Mouse (Mus musculus) lung, postnatal 0 days (tissue): ENCODE results near the gene Smim24. TPM values are rescaled to one million over a fixed set of nuclear protein-coding genes. Genes with fewer than 3 reads are reported as not detected.

ENCODE experiments used
- ATAC-seq: fragments of 200-750 bp; cut with Nextera tagmentation; 2 replicates; pipeline ENCODE4 v1.8.0; 2017; ENCODE audit warnings: moderate library complexity
- DNase-seq: peaks from one replicate; pipeline ENCODE4 v3.0.0-alpha.2; 2016; ENCODE audit warnings: low spot score
- H3K27ac ChIP-seq: fragments of 300-500 bp; sonication (generic); 2 replicates; pipeline ENCODE4 v1.5.1; 2014; ENCODE audit warnings: antibody characterized with exemption, mild to moderate bottlenecking, low read length, mixed read lengths
- H3K27me3 ChIP-seq: fragments of 300-500 bp; sonication (generic); replicated peaks from 2 replicates; pipeline ENCODE4 v1.6.1; 2014; ENCODE audit warnings: low read length, mixed read lengths; ENCODE audit not compliant: insufficient read depth
- H3K36me3 ChIP-seq: fragments of 300-500 bp; sonication (generic); 2 replicates; pipeline ENCODE4 v1.6.1; 2014; ENCODE audit warnings: low read length, mixed read lengths; ENCODE audit not compliant: insufficient read depth
- H3K4me1 ChIP-seq: fragments of 300-500 bp; sonication (generic); 2 replicates; pipeline ENCODE4 v1.6.1; 2014; ENCODE audit warnings: antibody characterized with exemption, low read depth, low read length, mixed read lengths; ENCODE audit not compliant: insufficient read depth
- H3K4me2 ChIP-seq: fragments of 300-500 bp; sonication (generic); replicated peaks from 2 replicates; pipeline ENCODE4 v1.6.1; 2014; ENCODE audit warnings: low read depth, mild to moderate bottlenecking, low read length, moderate library complexity, mixed read lengths
- H3K4me3 ChIP-seq: fragments of 300-500 bp; sonication (generic); 2 replicates; pipeline ENCODE4 v1.5.1; 2014; ENCODE audit warnings: low read depth, low read length
- H3K9ac ChIP-seq: fragments of 300-500 bp; sonication (generic); replicated peaks from 2 replicates; pipeline ENCODE4 v1.6.1; 2014; ENCODE audit warnings: low read depth, mild to moderate bottlenecking
- H3K9me3 ChIP-seq: fragments of 300-500 bp; sonication (generic); 2 replicates; pipeline ENCODE4 v1.6.1; 2016; ENCODE audit warnings: low read length, mixed read lengths
- CTCF ChIP-seq: IDR thresholded peaks from 2 replicates; pipeline ENCODE4 v1.5.1; 2016; ENCODE audit warnings: antibody characterized with exemption, mild to moderate bottlenecking
- EP300 ChIP-seq: IDR thresholded peaks from 2 replicates; pipeline ENCODE4 v1.6.1; 2016; ENCODE audit warnings: antibody characterized with exemption, mild to moderate bottlenecking, control low read depth
- WGBS: fragments of 180-500 bp; shearing (Covaris S2); extraction: QIAGEN DNeasy Blood & Tissue Kit; methylation state at CpG from one replicate; pipeline ENCODE4 v1.1.7; 2014; 5-methylcytosine and 5-hydroxymethylcytosine counted together
- polyA plus RNA-seq: library from polyadenylated mRNA; unstranded; fragments of >200 nt; fragmentation: Nextera tagmentation; extraction: Ambion mirVana; gene quantifications from 2 replicates; pipeline ENCODE4 v1.2.1, GENCODE M21; 2015

The Smim24 gene
- polyA plus RNA-seq, 1 experiment from 2014 or later: 3.1 TPM

- Histone ChIP-seq H3K27me3 (no peaks in the 10 kb centered on the region), H3K9me3 (no peaks in the 10 kb centered on the region), H3K4me1 (peaks cover 24% of the 10 kb centered on the region; the same call in 1 of the 2 replicates), H3K4me3 (peak overlapping the region; percentile 53), H3K36me3 (no peaks in the 10 kb centered on the region), H3K27ac (no peak overlapping the region), H3K4me2 (peak overlapping the region; percentile 89), H3K9ac (peak overlapping the region; percentile 13; the same call in 1 of the 2 replicates)
- under 1% methylated on average over 12 of the region's 33 CpGs for WGBS
- ATAC-seq: no peak
- peak; percentile 12 for DNase-seq
- TF ChIP-seq CTCF (no peak), EP300 (no peak)
Observed at GRCm38 (mm10) chr10:81426081-81426671, 33.3 kb downstream of the Smim24 start.

GRCm38 (mm10) chr10:81426897-81427296 lies 34.0 kb downstream of the Smim24 start:
- H3K27ac ChIP-seq: no peak overlapping the region
- peak; percentile 66 for DNase-seq
- WGBS: under 1% methylated on average over 18 of the region's 38 CpGs

GRCm38 (mm10) chr10:81427327-81427726 lies 34.5 kb downstream of the Smim24 start:
- Histone ChIP-seq H3K4me2 (peak overlapping the region; percentile 89), H3K9me3 (no peaks in the 10 kb centered on the region), H3K4me1 (peaks cover 25% of the 10 kb centered on the region; the same call in 1 of the 2 replicates), H3K9ac (peak overlapping the region; percentile 13; the same call in 1 of the 2 replicates), H3K27me3 (no peaks in the 10 kb centered on the region), H3K36me3 (no peaks in the 10 kb centered on the region), H3K4me3 (peak overlapping the region; percentile 53), H3K27ac (no peak overlapping the region)
- 43% methylated on average over 3 of the region's 3 CpGs for WGBS
- ATAC-seq (no peak), DNase-seq (no peak)
- TF ChIP-seq CTCF (no peak), EP300 (no peak)

More at GRCm38 (mm10) chr10:81426897-81427296, 34.0 kb downstream of the Smim24 start:
- Histone ChIP-seq H3K36me3 (no peaks in the 10 kb centered on the region), H3K9ac (peak overlapping the region; percentile 13), H3K4me1 (peaks cover 25% of the 10 kb centered on the region; the same call in 1 of the 2 replicates), H3K27me3 (no peaks in the 10 kb centered on the region), H3K4me2 (peak overlapping the region; percentile 89), H3K4me3 (peak overlapping the region; percentile 53), H3K9me3 (no peaks in the 10 kb centered on the region)
- TF ChIP-seq CTCF (no peak), EP300 (no peak)
- no peak for ATAC-seq

- WGBS: 81% methylated on average over 8 of the region's 8 CpGs
- no peaks in the 10 kb centered on the region for H3K36me3 ChIP-seq
- H3K4me1 ChIP-seq: peaks cover 25% of the 10 kb centered on the region; the same call in 1 of the 2 replicates
- no peak for DNase-seq
- no peak for TF ChIP-seq EP300
- H3K4me3 ChIP-seq: no peak overlapping the region
- H3K9me3 ChIP-seq: no peaks in the 10 kb centered on the region
- no peaks in the 10 kb centered on the region for H3K27me3 ChIP-seq
- H3K9ac ChIP-seq: no peak overlapping the region
- no peak overlapping the region for H3K27ac ChIP-seq
- no peak for ATAC-seq
- no peak overlapping the region for H3K4me2 ChIP-seq
Observed at GRCm38 (mm10) chr10:81427804-81428506, 35.1 kb downstream of the Smim24 start.

- ATAC-seq: no peak
- no peak overlapping the region for H3K4me2 ChIP-seq
- peaks cover 29% of the 10 kb centered on the region for H3K4me1 ChIP-seq
- no peaks in the 10 kb centered on the region for H3K36me3 ChIP-seq
- no peak for TF ChIP-seq EP300
- TF ChIP-seq CTCF: no peak
- H3K9ac ChIP-seq: no peak overlapping the region
- no peaks in the 10 kb centered on the region for H3K9me3 ChIP-seq
- WGBS: 90% methylated on average over 7 of the region's 7 CpGs
- H3K27me3 ChIP-seq: no peaks in the 10 kb centered on the region
- H3K4me3 ChIP-seq: no peak overlapping the region
- DNase-seq: no peak
- H3K27ac ChIP-seq: no peak overlapping the region
Observed at GRCm38 (mm10) chr10:81428507-81428870, 35.6 kb downstream of the Smim24 start.

GRCm38 (mm10) chr10:81429092-81429491 lies 36.2 kb downstream of the Smim24 start:
- ATAC-seq (no peak), DNase-seq (no peak)
- H3K9ac ChIP-seq: no peak overlapping the region
- H3K4me1 ChIP-seq: peaks cover 28% of the 10 kb centered on the region
- H3K27me3 ChIP-seq: no peaks in the 10 kb centered on the region
- TF ChIP-seq EP300 (no peak), CTCF (no peak)
- H3K4me2 ChIP-seq: peak overlapping the region; percentile 87; the same call in 1 of the 2 replicates
- H3K27ac ChIP-seq: no peak overlapping the region; the same call in 1 of the 2 replicates
- H3K4me3 ChIP-seq: no peak overlapping the region
- WGBS: 31% methylated on average over 2 of the region's 2 CpGs
- no peaks in the 10 kb centered on the region for H3K9me3 ChIP-seq
- no peaks in the 10 kb centered on the region for H3K36me3 ChIP-seq
